Mouse (Mus musculus) midbrain, postnatal 0 days (tissue): ENCODE results near the gene Abcb8. TPM values are rescaled to one million over a fixed set of nuclear protein-coding genes. Genes with fewer than 3 reads are reported as not detected.
A peak's percentile ranks its signal among the peaks of the same experiment; 100 is the strongest.

Source experiments
- ATAC-seq: fragments of 200-750 bp; cut with Nextera tagmentation; 2 replicates; pipeline ENCODE4 v1.8.0; 2017; ENCODE audit warnings: moderate number of reproducible peaks, mild to moderate bottlenecking, moderate TSS enrichment, moderate library complexity; ENCODE audit not compliant: low FRiP score
- DNase-seq: peaks from one replicate; pipeline ENCODE4 v3.0.0-alpha.2; 2015; ENCODE audit warnings: low spot score
- H3K27ac ChIP-seq: fragments of 300-500 bp; sonication (generic); 2 replicates; pipeline ENCODE4 v1.5.1; 2014; ENCODE audit warnings: low read depth, mild to moderate bottlenecking, low read length, mixed read lengths
- H3K27me3 ChIP-seq: fragments of 300-500 bp; sonication (generic); 2 replicates; pipeline ENCODE4 v1.6.1; 2014; ENCODE audit warnings: low read length, control low read depth, mixed read lengths; ENCODE audit not compliant: insufficient read depth
- H3K36me3 ChIP-seq: fragments of 300-500 bp; sonication (generic); 2 replicates; pipeline ENCODE4 v1.6.1; 2014; ENCODE audit warnings: low read length, control low read depth, mixed read lengths; ENCODE audit not compliant: insufficient read depth
- H3K4me1 ChIP-seq: fragments of 300-500 bp; sonication (generic); 2 replicates; pipeline ENCODE4 v1.6.1; 2014; ENCODE audit warnings: mild to moderate bottlenecking, control low read depth, antibody characterized with exemption, low read length, mixed read lengths; ENCODE audit not compliant: insufficient read depth
- H3K4me2 ChIP-seq: fragments of 300-500 bp; sonication (generic); 2 replicates; pipeline ENCODE4 v1.6.1; 2014; ENCODE audit warnings: low read depth, mild to moderate bottlenecking, low read length, mixed read lengths; ENCODE audit not compliant: poor library complexity, severe bottlenecking
- H3K4me3 ChIP-seq: fragments of 300-500 bp; sonication (generic); 2 replicates; pipeline ENCODE4 v1.5.1; 2014; ENCODE audit warnings: low read depth, mild to moderate bottlenecking, low read length, moderate library complexity
- H3K9ac ChIP-seq: fragments of 300-500 bp; sonication (generic); replicated peaks from 2 replicates; pipeline ENCODE4 v1.6.1; 2014; ENCODE audit warnings: mild to moderate bottlenecking, low read length, moderate library complexity, mixed read lengths; ENCODE audit not compliant: poor library complexity, severe bottlenecking
- H3K9me3 ChIP-seq: fragments of 300-500 bp; sonication (generic); 2 replicates; pipeline ENCODE4 v1.6.1; 2016; ENCODE audit warnings: low read length, control low read depth
- CTCF ChIP-seq: IDR thresholded peaks from 2 replicates; pipeline ENCODE4 v1.5.1; 2016; ENCODE audit warnings: antibody characterized with exemption, mild to moderate bottlenecking
- WGBS: fragments of 180-500 bp; shearing (Covaris S2); extraction: QIAGEN DNeasy Blood & Tissue Kit; methylation state at CpG from one replicate; pipeline ENCODE4 v1.1.7; 2014; 5-methylcytosine and 5-hydroxymethylcytosine counted together
- polyA plus RNA-seq: library from polyadenylated mRNA; unstranded; fragments of >200 nt; fragmentation: Nextera tagmentation; extraction: Ambion mirVana; gene quantifications from 2 replicates; pipeline ENCODE4 v1.2.1, GENCODE M21; 2015
- total RNA-seq: library from RNA; depleted of rRNA; stranded (reverse); fragments of >200 nt; gene quantifications from 2 replicates; pipeline ENCODE4 v1.2.3, GENCODE M21; 2014

Gene Abcb8
- total and polyA plus RNA-seq, 2 experiments from 2014 or later: 42.4 to 71.7 TPM

- 67% methylated on average over 6 of the region's 6 CpGs for WGBS
- TF ChIP-seq CTCF: no peak
- 0 out of 2 replicates have a peak, but pooled peaks cover 4% of the 10 kb centered on the region for H3K27me3 ChIP-seq
Measured at GRCm38 (mm10) chr5:24381486-24381885, 12.0 kb upstream of the Abcb8 start.

GRCm38 (mm10) chr5:24381988-24382387 is 11.5 kb upstream of the Abcb8 start:
- Histone ChIP-seq H3K4me2 (no peak overlapping the region), H3K36me3 (0 out of 2 replicates have a peak, but pooled peaks cover 2% of the 10 kb centered on the region), H3K4me1 (peaks cover 13% of the 10 kb centered on the region), H3K27ac (peak overlapping the region; percentile 84; the same call in 1 of the 2 replicates), H3K4me3 (no peak overlapping the region), H3K9ac (no peak overlapping the region), H3K27me3 (0 out of 2 replicates have a peak, but pooled peaks cover 4% of the 10 kb centered on the region), H3K9me3 (no peaks in the 10 kb centered on the region)
- TF ChIP-seq CTCF: no peak
- DNase-seq (no peak), ATAC-seq (no peak)
- 76% methylated on average over 2 of the region's 2 CpGs for WGBS

More at GRCm38 (mm10) chr5:24381486-24381885, 12.0 kb upstream of the Abcb8 start:
- Histone ChIP-seq H3K4me1 (peaks cover 13% of the 10 kb centered on the region), H3K36me3 (0 out of 2 replicates have a peak, but pooled peaks cover 2% of the 10 kb centered on the region), H3K4me2 (no peak overlapping the region), H3K9ac (no peak overlapping the region), H3K4me3 (no peak overlapping the region), H3K27ac (no peak overlapping the region), H3K9me3 (no peaks in the 10 kb centered on the region)
- DNase-seq (no peak), ATAC-seq (no peak)

- peak; percentile 95 for DNase-seq
- Histone ChIP-seq H3K4me2 (peak overlapping the region; percentile 75), H3K27ac (peak overlapping the region; percentile 84), H3K9ac (peak overlapping the region; percentile 62), H3K36me3 (0 out of 2 replicates have a peak, but pooled peaks cover 2% of the 10 kb centered on the region), H3K9me3 (no peaks in the 10 kb centered on the region), H3K4me1 (peaks cover 25% of the 10 kb centered on the region), H3K27me3 (0 out of 2 replicates have a peak, but pooled peaks cover 4% of the 10 kb centered on the region), H3K4me3 (peak overlapping the region; percentile 48)
- peak; percentile 79 for TF ChIP-seq CTCF
- 2% methylated on average over 34 of the region's 34 CpGs for WGBS
- ATAC-seq: peak; percentile 86
Measured at GRCm38 (mm10) chr5:24383026-24383859, 10.2 kb upstream of the Abcb8 start.

- H3K27me3 ChIP-seq: 0 out of 2 replicates have a peak, but pooled peaks cover 4% of the 10 kb centered on the region
- peak overlapping the region; percentile 75 for H3K4me2 ChIP-seq
- peak overlapping the region; percentile 84; the same call in 1 of the 2 replicates for H3K27ac ChIP-seq
- ATAC-seq (no peak), DNase-seq (no peak)
- no peaks in the 10 kb centered on the region for H3K9me3 ChIP-seq
- 74% methylated on average over 6 of the region's 6 CpGs for WGBS
- peaks cover 25% of the 10 kb centered on the region for H3K4me1 ChIP-seq
- TF ChIP-seq CTCF: no peak
- H3K9ac ChIP-seq: no peak overlapping the region
- H3K36me3 ChIP-seq: no peaks in the 10 kb centered on the region
- H3K4me3 ChIP-seq: peak overlapping the region; percentile 48; the same call in 1 of the 2 replicates
Measured at GRCm38 (mm10) chr5:24384407-24384806, 9.1 kb upstream of the Abcb8 start.

GRCm38 (mm10) chr5:24385374-24385773 is 8.1 kb upstream of the Abcb8 start:
- H3K4me1 ChIP-seq: peaks cover 25% of the 10 kb centered on the region
- 0 out of 2 replicates have a peak, but pooled peaks cover 7% of the 10 kb centered on the region for H3K27me3 ChIP-seq
- H3K9me3 ChIP-seq: no peaks in the 10 kb centered on the region
- no peak for ATAC-seq
- no peak overlapping the region for H3K4me2 ChIP-seq
- H3K36me3 ChIP-seq: no peaks in the 10 kb centered on the region
- no peak overlapping the region for H3K9ac ChIP-seq
- 94% methylated on average over 5 of the region's 5 CpGs for WGBS
- no peak for TF ChIP-seq CTCF
- no peak for DNase-seq
- H3K4me3 ChIP-seq: no peak overlapping the region
- H3K27ac ChIP-seq: no peak overlapping the region
